Mouse (Mus musculus) myocyte (in vitro differentiated cells): ENCODE results near the gene Cenpi.

Experiments
- E2F4 ChIP-seq: IDR thresholded peaks from one replicate; pipeline ENCODE4 v1.6.1; 2011; ENCODE audit warnings: mild to moderate bottlenecking, control low read depth, moderate library complexity; ENCODE audit not compliant: insufficient read depth
- MAX ChIP-seq: IDR thresholded peaks from one replicate; pipeline ENCODE4 v1.6.1; 2011; ENCODE audit warnings: low read depth, mild to moderate bottlenecking, control low read depth
- MYOD1 ChIP-seq, 3 experiments: IDR thresholded peaks; one replicate each; pipeline ENCODE4 v1.6.1; 2011; ENCODE audit warnings: control low read depth in 2 of 3, low read depth in 2 of 3, mild to moderate bottlenecking in 2 of 3, moderate library complexity in 1 of 3; ENCODE audit not compliant: insufficient read length in 2 of 3, control insufficient read depth in 1 of 3
- MYOG ChIP-seq, 3 experiments: IDR thresholded peaks; one replicate each; pipeline ENCODE4 v1.6.1; 2011; ENCODE audit warnings: control low read depth in 2 of 3, low read depth in 2 of 3, mild to moderate bottlenecking in 2 of 3; ENCODE audit not compliant: insufficient read length in 2 of 3, control insufficient read depth in 1 of 3, insufficient read depth in 1 of 3
- POLR2A ChIP-seq: IDR thresholded peaks from one replicate; pipeline ENCODE4 v1.6.1; 2011; ENCODE audit warnings: low read depth, mild to moderate bottlenecking, control low read depth, moderate library complexity; ENCODE audit not compliant: insufficient read length
- POLR2AphosphoS2 ChIP-seq: IDR thresholded peaks from one replicate; pipeline ENCODE4 v1.6.1; 2011; ENCODE audit warnings: low read depth, control low read depth; ENCODE audit not compliant: insufficient read length
- REST ChIP-seq: IDR thresholded peaks from one replicate; pipeline ENCODE4 v1.6.1; 2011; ENCODE audit warnings: mild to moderate bottlenecking, control low read depth, moderate library complexity; ENCODE audit not compliant: insufficient read depth, insufficient read length
- TCF12 ChIP-seq: IDR thresholded peaks from one replicate; pipeline ENCODE4 v1.6.1; 2011; ENCODE audit warnings: mild to moderate bottlenecking, control low read depth; ENCODE audit not compliant: poor library complexity, insufficient read depth, severe bottlenecking
- TCF3 ChIP-seq: IDR thresholded peaks from one replicate; pipeline ENCODE4 v1.6.1; 2011; ENCODE audit warnings: low read depth, control low read depth; ENCODE audit not compliant: insufficient read length
- USF1 ChIP-seq: IDR thresholded peaks from one replicate; pipeline ENCODE4 v1.6.1; 2011; ENCODE audit warnings: low read depth, mild to moderate bottlenecking, control low read depth, moderate library complexity

DNA sequence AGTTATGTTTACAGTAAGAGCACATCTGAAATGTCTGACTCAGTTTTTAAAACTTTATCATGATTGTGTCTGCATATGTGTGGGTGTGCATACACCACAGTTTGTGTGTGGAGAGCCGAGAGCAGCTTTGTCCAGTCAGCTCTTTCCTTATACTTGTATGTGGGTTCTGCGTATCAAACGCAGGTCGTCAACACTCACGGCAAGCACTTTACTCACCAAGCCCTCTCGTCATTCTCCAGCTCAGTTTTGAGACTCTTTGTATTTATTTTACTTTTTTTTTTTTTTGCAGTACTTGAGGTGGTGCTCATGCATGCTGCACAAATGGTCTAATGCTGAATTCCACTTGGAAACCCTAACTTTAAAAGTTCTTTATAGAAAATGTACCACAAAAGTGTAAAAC lies 42.3 kb downstream of the Cenpi start:
- no peak for TF ChIP-seq MYOG (IDR thresholded peaks at IDR 0.05; ENCODE audit: control insufficient read depth in 1 of 3, insufficient read depth in 1 of 3, insufficient read length in 2 of 3, low read depth in 2 of 3)
- no peak for TF ChIP-seq MYOD1 (IDR thresholded peaks at IDR 0.05; ENCODE audit: control insufficient read depth in 1 of 3, insufficient read length in 2 of 3, low read depth in 2 of 3)
- TF ChIP-seq POLR2A, result no peak
- no peak for TF ChIP-seq POLR2AphosphoS2
- TF ChIP-seq USF1, result no peak
- TF ChIP-seq TCF3, result no peak
- no peak for TF ChIP-seq E2F4
- no peak for TF ChIP-seq REST
- TF ChIP-seq TCF12, result no peak
- no peak for TF ChIP-seq MAX
